Mouse (Mus musculus): Measurements from ENCODE around the gene Atg4a. TPM values are rescaled to one million over a fixed set of nuclear protein-coding genes. Genes with fewer than 3 reads are reported as not detected.

The Atg4a gene
- total RNA-seq, 4 experiments from 2014 or later: 14.7 to 18.3 (median 15.9) TPM

- no peak for DNase-seq
These were observed 203.7 kb downstream of the Atg4a start for GRCm38 (mm10) chrX:141160371-141160770.

- DNase-seq: no peak
These were observed 208.4 kb downstream of the Atg4a start for GRCm38 (mm10) chrX:141165067-141165466.

- DNase-seq: no peak
These were observed 218.6 kb downstream of the Atg4a start for GRCm38 (mm10) chrX:141175353-141175752.

- no peak for DNase-seq
These were observed 238.3 kb downstream of the Atg4a start for GRCm38 (mm10) chrX:141195036-141195435.

GRCm38 (mm10) chrX:141198993-141199392, 242.3 kb downstream of the Atg4a start:
- DNase-seq: no peak

GRCm38 (mm10) chrX:141212802-141213201, 256.1 kb downstream of the Atg4a start:
- no peak for DNase-seq

Other genes with a start within 250 kb of the Atg4a start
- gene Tex13b, start 143.5 kb upstream of the Atg4a start, total RNA-seq (2022): not detected
- not detected for gene Vsig1, start 49.3 kb upstream of the Atg4a start, total RNA-seq (2022)
- 10 to 100 TPM; 28.6 to 32.0 (median 30.3) TPM for gene Psmd10, start 179 bp upstream of the Atg4a start, total RNA-seq (2022)

Data from adrenal gland, adult 8-10 months (tissue).